Mouse (Mus musculus) kidney, adult 2 months (tissue): Measurements from ENCODE around the gene Dnah17. TPM values are rescaled to one million over a fixed set of nuclear protein-coding genes. Genes with fewer than 3 reads are reported as not detected.

Source experiments
- DNase-seq: peaks from one replicate; pipeline ENCODE4 v3.0.0; 2021
- H3K27ac ChIP-seq: fragments of 200-500 bp; 2 replicates; pipeline ENCODE4 v1.5.1; 2012; ENCODE audit warnings: low read depth, low read length, control low read depth, inconsistent platforms; ENCODE audit not compliant: insufficient read depth
- H3K27me3 ChIP-seq: fragments of 200-500 bp; replicated peaks from 2 replicates; pipeline ENCODE4 v1.6.1; 2012; ENCODE audit warnings: mild to moderate bottlenecking, moderate library complexity, low read length, inconsistent platforms; ENCODE audit not compliant: control insufficient read depth, insufficient read depth
- H3K36me3 ChIP-seq: fragments of 200-500 bp; 2 replicates; pipeline ENCODE4 v1.6.1; 2012; ENCODE audit warnings: mild to moderate bottlenecking, moderate library complexity, low read length, inconsistent platforms; ENCODE audit not compliant: control insufficient read depth, insufficient read depth
- H3K4me1 ChIP-seq: fragments of 200-500 bp; 2 replicates; pipeline ENCODE4 v1.6.1; 2011; ENCODE audit warnings: low read length; ENCODE audit not compliant: control insufficient read depth, insufficient read depth
- H3K4me3 ChIP-seq: fragments of 200-500 bp; 2 replicates; pipeline ENCODE4 v1.5.1; 2011; ENCODE audit warnings: mild to moderate bottlenecking, low read depth, low read length, control low read depth; ENCODE audit not compliant: insufficient read depth
- CTCF ChIP-seq: fragments of 200-500 bp; conservative IDR thresholded peaks from 2 replicates; pipeline ENCODE4 v1.5.1; 2011; ENCODE audit warnings: low read depth, mild to moderate bottlenecking, control low read depth, low read length, moderate library complexity, mixed read lengths; ENCODE audit not compliant: insufficient read depth, insufficient read length
- POLR2A ChIP-seq: fragments of 200-500 bp; IDR thresholded peaks from one replicate; pipeline ENCODE4 v1.6.1; 2011; ENCODE audit warnings: low read depth, low read length, control low read depth
- WGBS: fragments of 180-500 bp; shearing (Covaris S2); methylation state at CpG from one replicate; pipeline ENCODE4 v1.1.7; 2018; 5-methylcytosine and 5-hydroxymethylcytosine counted together
- polyA plus RNA-seq: library from polyadenylated mRNA; depleted of rRNA; stranded (reverse); fragments of >200 nt; gene quantifications from 2 replicates; pipeline ENCODE4 v1.2.3, GENCODE M21; 2012

Gene Dnah17
- polyA plus RNA-seq, 1 experiment = 0.19 TPM

- TF ChIP-seq CTCF (no peak), POLR2A (no peak)
- 56% methylated on average over 8 of the region's 8 CpGs for WGBS
- Histone ChIP-seq H3K36me3 (no peaks in the 10 kb centered on the region), H3K27me3 (no peaks in the 10 kb centered on the region), H3K27ac (no peak overlapping the region), H3K4me1 (no peaks in the 10 kb centered on the region), H3K4me3 (no peak overlapping the region)
- DNase-seq = peak; percentile 36
Measured at GRCm38 (mm10) chr11:118049641-118050040, 80.8 kb downstream of the Dnah17 start.

GRCm38 (mm10) chr11:118043293-118043907, 87.0 kb downstream of the Dnah17 start:
- Histone ChIP-seq H3K27me3 (no peaks in the 10 kb centered on the region), H3K36me3 (no peaks in the 10 kb centered on the region), H3K4me3 (no peak overlapping the region), H3K27ac (no peak overlapping the region), H3K4me1 (no peaks in the 10 kb centered on the region)
- no peak for TF ChIP-seq POLR2A
- no peak; the same call in 1 of the 2 replicates for TF ChIP-seq CTCF
- WGBS = 27% methylated on average over 14 of the region's 14 CpGs
- DNase-seq = peak; percentile 80

- Histone ChIP-seq H3K36me3 (no peaks in the 10 kb centered on the region), H3K4me3 (no peak overlapping the region), H3K4me1 (no peaks in the 10 kb centered on the region), H3K27me3 (no peaks in the 10 kb centered on the region), H3K27ac (no peak overlapping the region)
- DNase-seq = no peak
- WGBS = 77% methylated on average over 9 of the region's 9 CpGs
- TF ChIP-seq CTCF (no peak), POLR2A (no peak)
Measured at GRCm38 (mm10) chr11:118042791-118043190, 87.6 kb downstream of the Dnah17 start.

- 15% methylated on average over 9 of the region's 9 CpGs for WGBS
- DNase-seq = peak; percentile 4
- no peaks in the 10 kb centered on the region for H3K4me1 ChIP-seq
- H3K4me3 ChIP-seq = no peak overlapping the region
- TF ChIP-seq POLR2A = no peak
- no peak for TF ChIP-seq CTCF
- H3K27ac ChIP-seq = no peak overlapping the region
- H3K36me3 ChIP-seq = no peaks in the 10 kb centered on the region
- no peaks in the 10 kb centered on the region for H3K27me3 ChIP-seq
Measured at GRCm38 (mm10) chr11:118035068-118035467, 95.4 kb downstream of the Dnah17 start.

- Histone ChIP-seq H3K4me3 (no peak overlapping the region), H3K27me3 (no peaks in the 10 kb centered on the region), H3K4me1 (no peaks in the 10 kb centered on the region), H3K36me3 (no peaks in the 10 kb centered on the region), H3K27ac (no peak overlapping the region)
- 54% methylated on average over 13 of the region's 13 CpGs for WGBS
- TF ChIP-seq POLR2A = no peak
- no peak for TF ChIP-seq CTCF
- DNase-seq = no peak
Measured at GRCm38 (mm10) chr11:118034395-118034794, 96.0 kb downstream of the Dnah17 start.

GRCm38 (mm10) chr11:118031134-118031533, 99.3 kb downstream of the Dnah17 start:
- no peak for TF ChIP-seq POLR2A
- no peak for TF ChIP-seq CTCF
- no peaks in the 10 kb centered on the region for H3K36me3 ChIP-seq
- H3K27me3 ChIP-seq = no peaks in the 10 kb centered on the region
- DNase-seq = no peak
- WGBS = 96% methylated on average over 9 of the region's 9 CpGs
- H3K4me1 ChIP-seq = no peaks in the 10 kb centered on the region
- no peak overlapping the region for H3K4me3 ChIP-seq
- no peak overlapping the region for H3K27ac ChIP-seq

GRCm38 (mm10) chr11:118029170-118029569, 101.3 kb downstream of the Dnah17 start:
- no peak overlapping the region for H3K27ac ChIP-seq
- H3K4me1 ChIP-seq = no peaks in the 10 kb centered on the region
- H3K4me3 ChIP-seq = no peak overlapping the region
- H3K36me3 ChIP-seq = no peaks in the 10 kb centered on the region
- TF ChIP-seq CTCF (no peak), POLR2A (no peak)
- DNase-seq = no peak
- H3K27me3 ChIP-seq = no peaks in the 10 kb centered on the region
- 96% methylated on average over 6 of the region's 6 CpGs for WGBS

- no peak for DNase-seq
- Histone ChIP-seq H3K4me1 (no peaks in the 10 kb centered on the region), H3K27ac (no peak overlapping the region), H3K27me3 (no peaks in the 10 kb centered on the region), H3K36me3 (no peaks in the 10 kb centered on the region), H3K4me3 (no peak overlapping the region)
- TF ChIP-seq CTCF (no peak), POLR2A (no peak)
- 52% methylated on average over 2 of the region's 2 CpGs for WGBS
Measured at GRCm38 (mm10) chr11:118024111-118024510, 106.3 kb downstream of the Dnah17 start.
